Mouse (Mus musculus) brain, embryonic 14.5 days (tissue): ENCODE results near the gene Exosc10.

Experiments used
- CTCF ChIP-seq: fragments of 200-500 bp; IDR thresholded peaks from 2 replicates; pipeline ENCODE4 v1.5.1; 2012; ENCODE audit warnings: inconsistent platforms, mild to moderate bottlenecking, moderate library complexity, borderline replicate concordance; ENCODE audit not compliant: insufficient read depth, insufficient read length; ENCODE audit errors: extremely low read depth
- POLR2A ChIP-seq: fragments of 200-500 bp; IDR thresholded peaks from 2 replicates; pipeline ENCODE4 v1.6.1; 2012; ENCODE audit warnings: mild to moderate bottlenecking, inconsistent platforms, borderline replicate concordance; ENCODE audit not compliant: poor library complexity, insufficient read depth, insufficient read length, severe bottlenecking; ENCODE audit errors: extremely low read depth

DNA sequence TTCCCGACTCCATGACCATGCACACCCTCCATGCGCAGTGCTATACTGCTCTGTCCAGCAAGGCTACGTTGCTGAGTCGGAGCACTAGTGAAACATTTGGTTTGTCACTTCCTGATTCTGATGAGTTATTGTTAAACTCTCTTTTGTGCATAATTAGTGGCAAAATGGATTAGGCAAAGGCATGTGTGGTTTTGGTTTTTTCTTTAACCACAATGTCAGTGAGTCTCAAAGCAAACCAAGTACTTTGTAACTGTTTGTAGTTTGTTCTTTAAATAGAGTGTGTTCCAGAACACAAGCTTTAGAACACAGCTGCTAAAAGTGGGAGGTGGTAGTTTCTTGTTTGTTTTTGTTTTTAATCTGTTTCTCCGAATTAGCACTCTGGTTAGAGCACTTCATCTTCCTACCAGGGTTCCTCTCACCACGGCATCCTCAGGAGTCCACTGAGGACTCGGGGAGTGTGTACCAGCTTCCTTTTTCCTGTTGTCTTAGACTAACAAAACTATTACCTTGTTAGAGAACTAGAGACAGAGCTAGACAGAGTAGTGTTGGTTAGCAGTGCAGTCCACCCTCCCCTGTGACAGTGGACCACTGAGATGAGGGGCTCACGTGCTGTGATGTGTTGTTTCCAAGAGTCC is 48.7 kb upstream of the Exosc10 start:
- TF ChIP-seq POLR2A (no peak), CTCF (no peak)
